Mouse (Mus musculus) liver, embryonic 13.5 days (tissue): ENCODE results near the gene Serpinb9. TPM values are rescaled to one million over a fixed set of nuclear protein-coding genes. Genes with fewer than 3 reads are reported as not detected.
A peak's percentile ranks its signal among the peaks of the same experiment; 100 is the strongest.
"Not testable (repeated sequence)": the region's sequence is repeated elsewhere in the genome, so short reads cannot be mapped to it uniquely, and the experiment has no call there.

Source experiments
- ATAC-seq: fragments of 200-750 bp; cut with Nextera tagmentation; 2 replicates; pipeline ENCODE4 v1.8.0; 2017; ENCODE audit warnings: low read depth, mild to moderate bottlenecking, moderate number of reproducible peaks, moderate library complexity
- DNase-seq: peaks from one replicate; pipeline ENCODE4 v3.0.0; 2022
- H3K27ac ChIP-seq: fragments of 300-500 bp; sonication (generic); 2 replicates; pipeline ENCODE4 v1.5.1; 2015; ENCODE audit warnings: moderate library complexity, mild to moderate bottlenecking, inconsistent platforms
- H3K27me3 ChIP-seq: fragments of 300-500 bp; sonication (generic); 2 replicates; pipeline ENCODE4 v1.6.1; 2015; ENCODE audit warnings: mild to moderate bottlenecking, inconsistent platforms
- H3K36me3 ChIP-seq: fragments of 300-500 bp; sonication (generic); 2 replicates; pipeline ENCODE4 v1.6.1; 2015; ENCODE audit warnings: mild to moderate bottlenecking, inconsistent platforms
- H3K4me1 ChIP-seq: fragments of 300-500 bp; sonication (generic); replicated peaks from 2 replicates; pipeline ENCODE4 v1.6.1; 2015; ENCODE audit warnings: inconsistent platforms
- H3K4me2 ChIP-seq: fragments of 300-500 bp; sonication (generic); 2 replicates; pipeline ENCODE4 v1.6.1; 2015; ENCODE audit warnings: inconsistent platforms, mild to moderate bottlenecking, moderate library complexity
- H3K4me3 ChIP-seq: fragments of 300-500 bp; sonication (generic); replicated peaks from 2 replicates; pipeline ENCODE4 v1.5.1; 2015; ENCODE audit warnings: mild to moderate bottlenecking, inconsistent platforms
- H3K9ac ChIP-seq: fragments of 300-500 bp; sonication (generic); 2 replicates; pipeline ENCODE4 v1.6.1; 2015; ENCODE audit warnings: mild to moderate bottlenecking, inconsistent platforms
- H3K9me3 ChIP-seq: fragments of 300-500 bp; sonication (generic); replicated peaks from 2 replicates; pipeline ENCODE4 v1.6.1; 2016; ENCODE audit warnings: inconsistent platforms
- WGBS: fragments of 180-500 bp; shearing (Covaris S2); methylation state at CpG from one replicate; pipeline ENCODE4 v1.1.7; 2015; ENCODE audit not compliant: insufficient replicate concordance; 5-methylcytosine and 5-hydroxymethylcytosine counted together
- polyA plus RNA-seq: library from polyadenylated mRNA; unstranded; fragments of >200 nt; fragmentation: Nextera tagmentation; extraction: Ambion mirVana; gene quantifications from 2 replicates; pipeline ENCODE4 v1.2.1, GENCODE M21; 2015

Gene Serpinb9
- polyA plus RNA-seq, 1 experiment from 2014 or later = 2.1 TPM

DNA sequence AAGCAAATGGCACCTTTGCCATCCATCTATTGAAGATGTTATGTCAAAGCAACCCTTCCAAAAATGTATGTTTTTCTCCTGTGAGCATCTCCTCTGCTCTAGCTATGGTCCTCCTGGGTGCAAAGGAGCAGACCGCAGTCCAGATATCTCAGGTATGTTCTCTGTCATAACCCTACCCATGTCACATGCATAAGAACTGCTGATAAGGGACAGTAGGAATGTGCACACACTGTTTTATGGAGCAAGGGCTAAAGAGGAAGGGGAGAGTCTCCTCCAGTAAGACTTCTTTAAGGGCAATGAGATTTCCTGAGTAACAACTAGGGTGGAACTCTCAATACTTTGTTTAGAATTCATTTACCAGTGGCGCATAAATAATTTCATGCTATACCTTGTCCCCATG lies 26.4 kb downstream of the Serpinb9 start:
- not testable (repeated sequence) for DNase-seq, H3K27ac ChIP-seq, H3K4me1 ChIP-seq, H3K36me3 ChIP-seq, ATAC-seq, H3K4me3 ChIP-seq, H3K27me3 ChIP-seq, H3K9ac ChIP-seq, H3K9me3 ChIP-seq, H3K4me2 ChIP-seq
- 82% methylated on average over 2 of the region's 2 CpGs for WGBS

DNA sequence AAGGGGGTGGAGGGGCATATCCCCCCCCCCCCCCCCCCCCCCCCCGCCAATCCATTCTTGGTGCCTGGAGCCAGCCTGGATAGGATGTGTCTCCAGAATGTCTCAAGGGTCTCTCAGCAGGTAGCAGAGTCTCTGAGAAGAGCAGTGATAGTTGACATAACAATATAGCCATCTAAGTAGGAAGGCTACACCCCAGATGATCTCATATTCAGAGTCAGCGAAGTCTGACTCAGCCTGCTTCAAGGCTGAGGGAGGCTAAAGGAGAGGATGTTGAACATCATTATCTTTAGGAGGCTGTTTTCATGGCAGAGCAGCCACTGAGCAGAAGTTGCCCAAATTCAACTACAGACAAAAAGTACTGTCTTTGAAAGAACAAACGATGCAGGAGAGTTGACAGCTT lies 27.2 kb downstream of the Serpinb9 start:
- no peak overlapping the region for H3K4me2 ChIP-seq
- ATAC-seq = no peak
- DNase-seq = no peak

DNA sequence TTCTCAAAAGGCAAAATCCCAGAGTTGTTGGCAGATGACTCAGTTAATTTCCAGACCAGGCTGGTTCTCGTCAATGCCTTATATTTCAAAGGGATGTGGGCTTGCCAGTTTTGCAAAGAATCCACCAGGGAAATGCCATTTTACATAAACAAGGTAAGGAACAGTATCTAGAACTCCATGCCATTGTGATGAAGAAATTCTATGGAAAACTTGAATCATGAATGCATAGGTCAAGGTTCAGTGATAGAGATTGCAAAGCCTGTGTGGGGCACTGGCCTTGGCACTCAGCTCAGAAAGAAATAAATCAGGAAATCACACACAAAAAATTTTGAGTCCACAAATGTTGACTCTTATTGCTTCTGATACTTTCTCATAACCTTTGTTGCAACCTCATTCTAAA lies 32.5 kb downstream of the Serpinb9 start:
- Histone ChIP-seq H3K9me3 (no peaks in the 10 kb centered on the region), H3K36me3 (no peaks in the 10 kb centered on the region), H3K27ac (no peak overlapping the region), H3K4me3 (no peak overlapping the region), H3K4me2 (no peak overlapping the region), H3K9ac (no peak overlapping the region), H3K4me1 (no peaks in the 10 kb centered on the region), H3K27me3 (no peaks in the 10 kb centered on the region)
- 56% methylated on average over 1 of the region's 1 CpGs for WGBS
- DNase-seq (no peak), ATAC-seq (no peak)

More for the DNA sequence above, 27.2 kb downstream of the Serpinb9 start:
- Histone ChIP-seq H3K9ac (no peak overlapping the region), H3K27ac (no peak overlapping the region), H3K4me3 (no peak overlapping the region), H3K27me3 (no peaks in the 10 kb centered on the region), H3K9me3 (no peaks in the 10 kb centered on the region), H3K4me1 (no peaks in the 10 kb centered on the region), H3K36me3 (no peaks in the 10 kb centered on the region)
- 48% methylated on average over 3 of the region's 3 CpGs for WGBS

DNA sequence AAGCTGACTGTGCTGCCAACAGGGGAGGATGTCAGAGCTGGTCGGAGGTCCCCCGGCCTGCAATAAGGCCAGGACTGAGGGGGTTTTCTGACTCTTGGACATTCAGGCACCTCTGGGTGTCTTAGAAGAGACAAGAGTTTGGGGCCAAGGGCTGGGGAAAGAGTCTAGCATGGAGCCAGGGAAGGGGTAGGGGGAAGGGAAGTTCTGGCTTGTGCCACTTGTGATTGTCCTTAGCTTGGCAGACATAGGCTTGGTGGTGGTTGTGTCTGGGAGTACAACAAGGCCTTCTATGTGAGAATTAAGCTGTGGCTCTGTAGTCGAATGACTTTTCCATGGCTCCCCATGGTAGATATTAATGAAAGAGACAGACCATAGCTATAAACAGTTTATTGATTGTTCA lies 40.5 kb downstream of the Serpinb9 start:
- Histone ChIP-seq H3K9ac (no peak overlapping the region), H3K4me2 (no peak overlapping the region), H3K4me1 (peaks cover 8% of the 10 kb centered on the region), H3K4me3 (no peak overlapping the region), H3K27me3 (no peaks in the 10 kb centered on the region), H3K27ac (no peak overlapping the region), H3K9me3 (no peaks in the 10 kb centered on the region), H3K36me3 (no peaks in the 10 kb centered on the region)
- WGBS = 69% methylated on average over 3 of the region's 3 CpGs
- ATAC-seq (no peak), DNase-seq (no peak)

DNA sequence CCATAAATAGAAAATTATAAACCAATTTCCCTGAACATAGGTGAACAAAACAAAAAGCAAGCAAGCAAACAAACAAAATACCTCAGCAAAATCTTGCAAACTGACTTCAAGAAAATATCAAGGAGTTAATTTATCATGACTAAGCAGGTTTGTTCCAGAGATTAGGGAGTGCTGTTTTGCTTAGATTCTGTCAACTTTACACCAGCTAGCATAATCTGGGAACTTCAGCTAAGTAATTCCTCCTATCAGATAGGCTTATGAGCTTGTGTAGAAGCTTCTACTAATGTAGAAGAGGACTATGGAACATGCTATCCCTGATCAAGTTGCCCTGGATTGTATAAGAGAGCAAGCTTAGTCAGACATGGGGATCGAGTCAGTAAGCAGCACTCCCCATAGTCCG lies 44.2 kb downstream of the Serpinb9 start:
- ATAC-seq (peak; percentile 75), DNase-seq (no peak)
- WGBS = 62% methylated on average over 2 of the region's 2 CpGs
- Histone ChIP-seq H3K27ac (no peak overlapping the region), H3K9ac (no peak overlapping the region), H3K9me3 (no peaks in the 10 kb centered on the region), H3K4me1 (peaks cover 8% of the 10 kb centered on the region), H3K27me3 (no peaks in the 10 kb centered on the region), H3K4me2 (no peak overlapping the region), H3K36me3 (no peaks in the 10 kb centered on the region), H3K4me3 (no peak overlapping the region)

DNA sequence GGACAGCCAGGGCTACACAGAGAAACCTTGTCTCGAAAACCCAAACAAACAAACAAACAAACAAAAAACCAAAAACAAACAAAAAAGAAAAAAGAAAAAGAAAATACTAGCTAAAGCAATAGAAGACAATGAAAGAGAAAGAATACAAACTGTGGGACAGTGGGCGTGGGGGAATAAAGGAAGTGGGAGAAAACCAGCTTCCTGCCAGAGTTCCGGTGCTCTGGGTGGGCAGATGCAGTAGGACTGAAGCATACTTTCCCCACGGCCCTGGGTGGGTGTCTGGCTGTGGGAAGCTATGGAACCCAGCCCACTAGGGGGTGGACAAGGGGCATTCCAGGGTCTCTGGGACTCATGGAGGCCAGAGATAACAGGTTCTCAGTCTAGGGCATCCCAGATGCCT lies 45.1 kb downstream of the Serpinb9 start:
- Histone ChIP-seq H3K4me2 (no peak overlapping the region), H3K4me3 (no peak overlapping the region), H3K9me3 (no peaks in the 10 kb centered on the region), H3K4me1 (peaks cover 8% of the 10 kb centered on the region), H3K36me3 (no peaks in the 10 kb centered on the region), H3K9ac (no peak overlapping the region), H3K27me3 (no peaks in the 10 kb centered on the region), H3K27ac (no peak overlapping the region)
- 37% methylated on average over 4 of the region's 4 CpGs for WGBS
- ATAC-seq (no peak), DNase-seq (no peak)

DNA sequence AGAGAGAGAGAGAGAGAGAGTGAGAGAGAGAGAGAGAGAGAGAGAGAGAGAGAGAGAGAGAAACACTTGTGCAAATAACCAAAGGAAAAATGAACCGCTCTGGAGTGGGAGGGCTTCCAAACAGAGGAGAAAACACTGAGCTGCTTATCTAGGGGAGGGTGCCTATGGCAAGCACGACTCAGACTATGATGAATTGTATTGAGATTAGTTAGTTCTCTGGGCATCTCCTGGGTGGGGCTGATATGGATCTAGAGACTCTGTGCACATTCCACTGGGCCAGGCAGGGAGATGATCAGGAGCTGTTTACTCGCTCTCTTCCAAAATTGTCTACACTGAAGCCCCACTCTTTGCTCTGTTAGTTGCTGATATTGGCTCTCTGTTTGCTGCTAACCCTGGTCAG lies 48.6 kb downstream of the Serpinb9 start:
- peaks cover 8% of the 10 kb centered on the region for H3K4me1 ChIP-seq
- no peaks in the 10 kb centered on the region for H3K9me3 ChIP-seq
- no peaks in the 10 kb centered on the region for H3K27me3 ChIP-seq
- no peak overlapping the region for H3K9ac ChIP-seq
- H3K4me3 ChIP-seq = no peak overlapping the region
- no peak for ATAC-seq
- WGBS = 40% methylated on average over 3 of the region's 3 CpGs
- DNase-seq = no peak
- no peaks in the 10 kb centered on the region for H3K36me3 ChIP-seq
- no peak overlapping the region for H3K27ac ChIP-seq
- no peak overlapping the region for H3K4me2 ChIP-seq

DNA sequence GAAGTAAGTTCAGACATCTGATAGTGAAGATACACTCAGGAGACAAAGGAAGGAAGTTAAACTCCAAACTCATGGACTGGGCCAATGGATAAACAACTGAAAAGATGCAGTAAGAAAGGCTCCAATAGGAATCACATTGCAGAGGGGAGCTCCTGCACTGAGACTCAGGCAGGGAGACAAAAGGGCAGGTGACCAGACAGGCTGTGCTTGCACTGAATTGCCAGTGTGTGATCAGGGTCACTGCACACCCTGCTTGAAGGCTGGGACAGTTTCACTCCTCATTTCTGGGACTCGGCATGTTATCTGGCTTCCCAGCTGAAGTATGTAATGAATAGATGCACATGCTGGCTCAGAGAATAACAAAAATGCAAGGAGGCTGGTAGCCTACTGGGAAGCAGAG lies 60.0 kb downstream of the Serpinb9 start:
- no peak overlapping the region for H3K4me3 ChIP-seq
- no peaks in the 10 kb centered on the region for H3K4me1 ChIP-seq
- H3K27me3 ChIP-seq = no peaks in the 10 kb centered on the region
- H3K4me2 ChIP-seq = no peak overlapping the region
- ATAC-seq (no peak), DNase-seq (no peak)
- no peaks in the 10 kb centered on the region for H3K36me3 ChIP-seq
- WGBS = 59% methylated on average over 1 of the region's 1 CpGs
- H3K27ac ChIP-seq = no peak overlapping the region
- no peak overlapping the region for H3K9ac ChIP-seq
- no peaks in the 10 kb centered on the region for H3K9me3 ChIP-seq

Other genes starting within 250 kb of the Serpinb9 start
- 0.02 and 0.06 TPM in 2 replicates for gene Mylk4, start 219.3 kb upstream of the Serpinb9 start, polyA plus RNA-seq
- gene Wrnip1, start 201.2 kb upstream of the Serpinb9 start, polyA plus RNA-seq = 11.1 and 14.0 TPM in 2 replicates
- gene D930007J09Rik, start 200.4 kb upstream of the Serpinb9 start, polyA plus RNA-seq = not detected in 2 replicates
- gene Serpinb1a, start 152.1 kb upstream of the Serpinb9 start, polyA plus RNA-seq = 16.1 and 16.5 TPM in 2 replicates
- gene Serpinb1c, start 105.0 kb upstream of the Serpinb9 start, polyA plus RNA-seq = not detected in 2 replicates
- 5.5 and 5.8 TPM in 2 replicates for gene Serpinb6b, start 38.0 kb upstream of the Serpinb9 start, polyA plus RNA-seq
- 0.10 TPM in 1 of 2 replicates, not detected in the other for gene Serpinb9b, start 24.2 kb downstream of the Serpinb9 start, polyA plus RNA-seq
- gene Serpinb1b, start 75.3 kb downstream of the Serpinb9 start, polyA plus RNA-seq = not detected in 2 replicates
- gene Serpinb9c, start 156.5 kb downstream of the Serpinb9 start, polyA plus RNA-seq = not detected in 2 replicates
- not detected in 2 replicates for gene Serpinb9d, start 189.7 kb downstream of the Serpinb9 start, polyA plus RNA-seq
- not detected in 2 replicates for gene Serpinb9e, start 246.4 kb downstream of the Serpinb9 start, polyA plus RNA-seq